Mouse (Mus musculus) hindbrain, postnatal 0 days (tissue): ENCODE results near the gene Gm20721. TPM values are rescaled to one million over a fixed set of nuclear protein-coding genes. Genes with fewer than 3 reads are reported as not detected.

Experiments used
- ATAC-seq: fragments of 200-750 bp; cut with Nextera tagmentation; 2 replicates; pipeline ENCODE4 v1.8.0; 2017; ENCODE audit warnings: mild to moderate bottlenecking, moderate TSS enrichment, moderate library complexity
- DNase-seq: peaks from one replicate; pipeline ENCODE4 v3.0.0-alpha.2; 2015; ENCODE audit warnings: low spot score
- H3K27ac ChIP-seq: fragments of 300-500 bp; sonication (generic); 2 replicates; pipeline ENCODE4 v1.5.1; 2014; ENCODE audit warnings: mild to moderate bottlenecking
- H3K27me3 ChIP-seq: fragments of 300-500 bp; sonication (generic); 2 replicates; pipeline ENCODE4 v1.6.1; 2014; ENCODE audit warnings: low read length, mixed read lengths; ENCODE audit not compliant: insufficient read depth
- H3K36me3 ChIP-seq: fragments of 300-500 bp; sonication (generic); 2 replicates; pipeline ENCODE4 v1.6.1; 2014; ENCODE audit warnings: low read length, mixed read lengths; ENCODE audit not compliant: insufficient read depth
- H3K4me1 ChIP-seq: fragments of 300-500 bp; sonication (generic); 2 replicates; pipeline ENCODE4 v1.6.1; 2014; ENCODE audit warnings: antibody characterized with exemption, low read length, mixed read lengths; ENCODE audit not compliant: insufficient read depth
- H3K4me2 ChIP-seq: fragments of 300-500 bp; sonication (generic); 2 replicates; pipeline ENCODE4 v1.6.1; 2014; ENCODE audit warnings: low read depth, mild to moderate bottlenecking, low read length, moderate library complexity, mixed read lengths
- H3K4me3 ChIP-seq: fragments of 300-500 bp; sonication (generic); 2 replicates; pipeline ENCODE4 v1.5.1; 2014; ENCODE audit warnings: low read length
- H3K9ac ChIP-seq: fragments of 300-500 bp; sonication (generic); replicated peaks from 2 replicates; pipeline ENCODE4 v1.6.1; 2014; ENCODE audit warnings: mild to moderate bottlenecking, low read length, moderate library complexity, mixed read lengths
- H3K9me3 ChIP-seq: fragments of 300-500 bp; sonication (generic); 2 replicates; pipeline ENCODE4 v1.6.1; 2016; ENCODE audit warnings: low read length, mixed read lengths
- CTCF ChIP-seq: IDR thresholded peaks from 2 replicates; pipeline ENCODE4 v1.5.1; 2016; ENCODE audit warnings: antibody characterized with exemption, control low read depth, low read depth
- WGBS: fragments of 180-500 bp; shearing (Covaris S2); extraction: QIAGEN DNeasy Blood & Tissue Kit; methylation state at CpG from one replicate; pipeline ENCODE4 v1.1.7; 2014; 5-methylcytosine and 5-hydroxymethylcytosine counted together
- polyA plus RNA-seq: library from polyadenylated mRNA; unstranded; fragments of >200 nt; fragmentation: Nextera tagmentation; extraction: Ambion mirVana; gene quantifications from 2 replicates; pipeline ENCODE4 v1.2.1, GENCODE M21; 2015
- total RNA-seq: library from RNA; depleted of rRNA; stranded (reverse); fragments of >200 nt; gene quantifications from 2 replicates; pipeline ENCODE4 v1.2.3, GENCODE M21; 2014

Gm20721 gene
- total and polyA plus RNA-seq, 2 experiments from 2014 or later, result 13.4 TPM; not detected in 1

DNA sequence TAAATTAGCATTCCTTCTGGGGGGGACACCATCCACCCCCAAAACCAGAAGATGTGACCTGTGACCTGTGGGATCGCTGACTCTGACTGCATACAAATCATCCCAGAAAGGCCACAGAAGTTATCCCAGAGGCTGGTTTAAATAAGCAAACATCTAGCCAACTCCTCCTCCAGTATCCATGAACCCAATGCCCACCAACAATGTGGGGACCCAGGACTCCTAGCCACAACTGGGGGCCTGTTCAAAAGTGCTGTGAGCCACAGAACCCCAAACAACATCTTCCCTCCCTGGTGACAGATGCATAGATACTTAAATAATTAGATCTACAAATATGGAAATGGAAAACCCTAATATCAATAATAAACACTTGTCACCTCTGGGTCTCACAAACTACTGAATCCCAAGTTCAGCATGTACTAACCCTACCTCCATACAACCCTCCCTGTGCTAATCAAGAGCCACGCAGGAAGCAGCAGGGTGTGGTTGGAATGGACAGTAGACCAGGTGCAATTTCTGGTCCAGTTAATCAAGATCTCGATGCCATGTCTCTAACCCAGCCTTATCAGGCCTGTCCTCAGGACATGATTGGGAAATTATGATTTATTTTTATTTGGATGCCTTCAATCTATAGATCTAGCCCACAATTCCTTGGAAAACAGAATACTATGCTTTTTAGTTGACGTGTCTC is 5.5 kb downstream of the Gm20721 start:
- Histone ChIP-seq H3K36me3 (peaks cover 14% of the 10 kb centered on the region), H3K9ac (no peak overlapping the region), H3K4me2 (no peak overlapping the region), H3K27me3 (no peaks in the 10 kb centered on the region), H3K4me1 (peaks cover 16% of the 10 kb centered on the region), H3K27ac (no peak overlapping the region), H3K4me3 (no peak overlapping the region), H3K9me3 (no peaks in the 10 kb centered on the region)
- ATAC-seq, result no peak
- 81% methylated on average over 4 of the region's 4 CpGs for WGBS
- no peak for DNase-seq
- TF ChIP-seq CTCF, result no peak

DNA sequence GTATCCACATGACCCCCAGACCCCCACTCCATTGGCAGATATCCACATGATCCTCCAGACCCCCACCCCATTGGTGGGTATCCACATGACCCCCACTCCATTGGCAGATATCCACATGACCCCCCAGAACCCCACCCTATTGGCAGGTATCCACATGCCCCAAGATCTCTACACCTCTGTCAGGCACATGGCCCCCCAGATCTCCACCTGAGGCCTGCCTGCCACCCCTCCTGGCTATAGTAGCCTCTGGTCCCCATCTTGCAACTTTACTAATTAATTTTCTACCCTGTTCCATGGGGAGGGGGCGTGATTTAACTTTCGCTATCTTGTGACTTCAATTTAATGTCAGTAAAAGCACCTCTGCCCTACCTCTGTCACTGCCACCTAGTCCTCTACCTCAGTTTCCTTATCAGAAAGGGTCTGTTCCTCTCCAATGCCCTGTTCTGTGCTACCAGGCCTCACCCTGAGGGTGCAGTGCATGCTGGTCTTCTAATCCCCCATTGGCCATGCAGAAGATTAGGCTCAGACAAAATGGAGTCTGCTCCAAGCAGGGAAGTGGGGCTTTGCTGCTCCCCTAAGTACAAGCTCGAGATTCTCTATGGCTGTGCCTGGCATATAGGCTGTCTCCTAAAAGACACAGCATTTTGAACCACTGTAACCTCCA is 6.2 kb downstream of the Gm20721 start:
- peaks cover 16% of the 10 kb centered on the region for H3K4me1 ChIP-seq

DNA sequence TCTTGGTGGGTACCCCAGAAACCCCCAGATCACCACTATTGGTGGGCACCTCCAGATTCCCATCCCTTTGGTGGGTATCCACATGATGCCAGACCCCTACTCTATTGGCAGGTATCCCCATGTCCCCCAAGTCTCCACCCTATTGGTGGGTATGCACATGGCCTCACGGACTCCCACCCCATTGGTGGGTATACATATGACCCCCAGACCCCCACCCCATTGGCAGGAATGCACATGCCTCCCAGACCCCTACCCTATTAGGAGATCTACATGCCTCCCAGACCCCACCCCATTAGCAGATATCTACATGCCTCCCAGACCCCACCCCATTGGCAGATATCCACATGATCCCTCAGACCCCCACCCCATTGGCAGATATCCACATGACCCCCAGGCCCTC is 6.8 kb downstream of the Gm20721 start:
- no peak for TF ChIP-seq CTCF
- H3K4me2 ChIP-seq, result no peak overlapping the region
- DNase-seq (no peak), ATAC-seq (peak; percentile 19)
- H3K27ac ChIP-seq, result no peak overlapping the region
- peaks cover under 1% of the 10 kb centered on the region; the same call in 1 of the 2 replicates for H3K36me3 ChIP-seq
- H3K4me3 ChIP-seq, result no peak overlapping the region
- H3K9ac ChIP-seq, result no peak overlapping the region
- WGBS, result 100% methylated on average over 1 of the region's 1 CpGs
- peaks cover 16% of the 10 kb centered on the region for H3K4me1 ChIP-seq
- H3K9me3 ChIP-seq, result no peaks in the 10 kb centered on the region
- H3K27me3 ChIP-seq, result no peaks in the 10 kb centered on the region

More for the DNA sequence above, 6.2 kb downstream of the Gm20721 start:
- Histone ChIP-seq H3K9ac (no peak overlapping the region), H3K9me3 (no peaks in the 10 kb centered on the region), H3K27ac (no peak overlapping the region), H3K36me3 (peaks cover 7% of the 10 kb centered on the region), H3K4me3 (no peak overlapping the region), H3K4me2 (no peak overlapping the region), H3K27me3 (no peaks in the 10 kb centered on the region)
- 89% methylated on average over 3 of the region's 3 CpGs for WGBS
- ATAC-seq, result no peak
- DNase-seq, result no peak
- TF ChIP-seq CTCF, result no peak

DNA sequence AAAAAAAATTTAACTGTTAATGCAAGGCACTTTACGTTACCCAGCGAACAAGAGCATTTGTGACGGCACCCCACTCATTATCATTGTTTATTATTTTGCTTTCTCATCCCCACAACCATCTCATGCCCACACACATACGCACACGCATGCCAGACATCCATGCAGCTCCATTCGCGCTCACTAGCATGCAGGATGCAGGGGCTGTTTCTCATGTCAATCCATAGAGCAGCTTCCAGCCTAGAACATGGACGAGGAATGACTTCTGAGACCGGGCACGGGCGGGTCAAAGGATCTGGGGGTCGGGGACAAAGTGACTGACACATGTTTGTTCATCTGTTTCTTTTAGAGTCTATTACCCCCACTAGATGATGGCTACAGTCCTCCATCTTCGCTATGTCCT is 9.2 kb downstream of the Gm20721 start:
- WGBS, result 81% methylated on average over 13 of the region's 13 CpGs
- ATAC-seq (no peak), DNase-seq (no peak)
- Histone ChIP-seq H3K4me1 (peaks cover 11% of the 10 kb centered on the region; the same call in 1 of the 2 replicates), H3K4me3 (no peak overlapping the region), H3K4me2 (no peak overlapping the region), H3K27me3 (no peaks in the 10 kb centered on the region), H3K36me3 (no peaks in the 10 kb centered on the region), H3K27ac (no peak overlapping the region), H3K9ac (no peak overlapping the region), H3K9me3 (no peaks in the 10 kb centered on the region)
- no peak for TF ChIP-seq CTCF

DNA sequence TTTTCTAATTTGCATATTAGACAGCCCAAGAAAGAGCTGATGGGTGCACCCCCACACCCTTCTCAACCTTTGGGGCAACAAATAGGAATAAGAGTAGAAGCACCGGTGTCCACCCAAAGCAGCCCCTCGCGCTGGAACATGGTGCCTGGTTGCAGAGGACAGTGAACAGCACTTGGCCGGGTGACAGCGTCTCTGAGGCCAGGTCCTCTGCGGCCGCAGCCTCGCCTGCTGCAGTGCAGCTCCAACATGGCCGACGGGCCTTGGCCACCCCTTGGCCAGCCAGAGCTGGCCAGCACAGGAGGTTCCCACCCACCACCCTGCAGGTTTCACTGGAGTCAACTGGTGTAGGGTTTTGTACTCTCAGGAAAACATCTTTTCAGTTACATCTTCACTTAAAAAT is 12.1 kb downstream of the Gm20721 start:
- WGBS, result 60% methylated on average over 10 of the region's 10 CpGs
- DNase-seq (no peak), ATAC-seq (no peak)
- H3K27me3 ChIP-seq, result no peaks in the 10 kb centered on the region
- no peak for TF ChIP-seq CTCF
- peak overlapping the region; percentile 42; the same call in 1 of the 2 replicates for H3K27ac ChIP-seq
- H3K4me3 ChIP-seq, result no peak overlapping the region
- H3K36me3 ChIP-seq, result no peaks in the 10 kb centered on the region
- no peaks in the 10 kb centered on the region for H3K9me3 ChIP-seq
- H3K4me1 ChIP-seq, result peaks cover 13% of the 10 kb centered on the region; the same call in 1 of the 2 replicates
- no peak overlapping the region for H3K9ac ChIP-seq
- peak overlapping the region; percentile 69 for H3K4me2 ChIP-seq

DNA sequence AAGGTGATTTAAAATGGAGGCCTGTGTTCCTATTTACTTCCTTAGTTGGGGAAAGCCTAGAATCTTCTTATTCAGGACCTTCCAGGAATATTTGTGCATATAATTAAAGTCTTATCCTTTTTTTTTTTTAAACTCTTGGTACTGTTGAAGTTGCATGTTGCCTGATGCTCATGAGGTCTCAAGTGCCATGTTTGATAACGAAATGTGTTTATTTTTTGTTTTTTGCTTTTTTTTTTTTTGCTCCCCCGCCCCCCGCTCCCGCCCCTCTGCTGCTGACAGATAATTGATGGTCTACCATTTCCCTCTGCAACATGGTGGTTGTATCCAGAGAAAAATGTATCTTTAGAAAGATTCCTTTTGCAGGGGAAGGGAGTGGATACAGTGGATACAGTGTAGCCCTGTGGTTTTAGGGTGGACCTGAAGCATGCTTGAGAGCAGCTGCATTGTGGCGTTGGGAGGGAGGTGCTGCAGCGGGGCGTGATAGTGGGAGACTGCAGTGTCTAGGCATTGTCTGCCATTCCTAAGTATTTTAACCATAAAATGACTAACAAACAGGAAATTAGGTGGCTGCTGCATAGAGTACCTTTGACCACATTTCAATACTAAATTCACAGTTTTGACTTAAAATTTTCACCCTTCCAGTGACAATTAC is 13.1 kb downstream of the Gm20721 start:
- DNase-seq, result no peak
- Histone ChIP-seq H3K4me3 (no peak overlapping the region), H3K4me2 (peak overlapping the region; percentile 69), H3K36me3 (no peaks in the 10 kb centered on the region), H3K4me1 (peaks cover 17% of the 10 kb centered on the region), H3K27me3 (no peaks in the 10 kb centered on the region), H3K9ac (no peak overlapping the region), H3K27ac (peak overlapping the region; percentile 42; the same call in 1 of the 2 replicates), H3K9me3 (no peaks in the 10 kb centered on the region)
- no peak for TF ChIP-seq CTCF
- WGBS, result 36% methylated on average over 7 of the region's 7 CpGs
- ATAC-seq, result no peak
